Mouse (Mus musculus) activated CD4-positive, CD25-positive, alpha-beta regulatory T cell, adult 4 months (primary cell): ENCODE data around the gene Rev1. TPM values are rescaled to one million over a fixed set of nuclear protein-coding genes. Genes with fewer than 3 reads are reported as not detected.
"Not testable (repeated sequence)": the region's sequence is repeated elsewhere in the genome, so short reads cannot be mapped to it uniquely, and the experiment has no call there.

ENCODE experiments used
- ATAC-seq: one replicate; pipeline ENCODE4 v1.8.0; 2017
- polyA plus RNA-seq, 2 experiments: library from polyadenylated mRNA; unstranded; fragments of 100-300 nt; shearing (Covaris generic); gene quantifications; one replicate each; pipeline ENCODE4 v1.2.1; 2017

Rev1 gene
- polyA plus RNA-seq, 2 experiments from 2014 or later, result 8.1 to 11.8 TPM

GRCm38 (mm10) chr1:38062156-38062555, 67.4 kb downstream of the Rev1 start:
- not testable (repeated sequence) for ATAC-seq

DNA sequence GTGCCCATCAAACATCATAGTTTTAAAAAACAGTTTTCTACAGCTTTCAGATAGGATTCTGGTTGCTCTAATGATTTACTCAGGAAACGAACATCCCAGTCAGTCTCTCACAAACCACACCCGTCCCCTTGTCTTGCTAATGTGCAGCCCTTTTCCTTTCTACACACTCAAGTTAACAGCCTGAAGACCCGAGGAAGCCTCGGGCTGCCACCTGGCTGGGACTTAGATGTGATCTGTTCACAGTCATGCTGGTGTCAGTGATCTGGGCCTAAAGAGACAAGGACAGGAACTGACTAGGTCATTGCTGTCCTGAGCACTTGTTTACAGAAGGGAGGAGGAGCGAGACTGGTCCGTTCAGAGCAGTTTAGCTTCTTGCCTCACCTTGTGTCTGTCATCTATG, 71.2 kb downstream of the Rev1 start:
- no peak for ATAC-seq

- ATAC-seq, result no peak
Measured at GRCm38 (mm10) chr1:38055176-38055575, 74.4 kb downstream of the Rev1 start.

- no peak for ATAC-seq
Measured at GRCm38 (mm10) chr1:38049562-38049961, 80.0 kb downstream of the Rev1 start.

- ATAC-seq, result no peak
Measured at GRCm38 (mm10) chr1:38048121-38048520, 81.5 kb downstream of the Rev1 start.

- no peak for ATAC-seq
Measured at GRCm38 (mm10) chr1:38038898-38039297, 90.7 kb downstream of the Rev1 start.

GRCm38 (mm10) chr1:38037375-38037774, 92.2 kb downstream of the Rev1 start:
- no peak for ATAC-seq

GRCm38 (mm10) chr1:38035521-38035920, 94.1 kb downstream of the Rev1 start:
- no peak for ATAC-seq

- no peak for ATAC-seq
Measured at GRCm38 (mm10) chr1:38031391-38031790, 98.2 kb downstream of the Rev1 start.

DNA sequence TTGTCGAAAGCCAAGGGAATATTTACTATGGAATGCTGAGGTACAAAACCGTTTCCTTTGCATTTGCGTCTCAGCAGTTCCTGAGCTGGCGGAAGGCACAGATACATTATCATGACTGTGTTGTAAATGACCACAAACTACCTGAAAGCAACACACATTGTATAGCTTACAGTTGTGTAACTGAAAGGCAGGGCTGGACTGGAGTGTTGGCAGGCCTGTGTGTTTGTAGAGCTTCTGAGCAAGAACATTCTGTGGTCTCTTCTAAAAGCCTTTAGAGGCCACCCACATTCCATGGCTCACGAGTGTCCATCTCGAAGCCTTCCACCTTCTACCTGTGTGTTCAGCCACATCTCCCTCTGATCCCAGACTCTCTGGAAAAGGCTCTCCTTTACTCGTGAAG, 102.3 kb downstream of the Rev1 start:
- ATAC-seq, result no peak

GRCm38 (mm10) chr1:38014551-38015203, 114.9 kb downstream of the Rev1 start:
- ATAC-seq, result no peak

GRCm38 (mm10) chr1:38012509-38012908, 117.1 kb downstream of the Rev1 start:
- ATAC-seq, result no peak

DNA sequence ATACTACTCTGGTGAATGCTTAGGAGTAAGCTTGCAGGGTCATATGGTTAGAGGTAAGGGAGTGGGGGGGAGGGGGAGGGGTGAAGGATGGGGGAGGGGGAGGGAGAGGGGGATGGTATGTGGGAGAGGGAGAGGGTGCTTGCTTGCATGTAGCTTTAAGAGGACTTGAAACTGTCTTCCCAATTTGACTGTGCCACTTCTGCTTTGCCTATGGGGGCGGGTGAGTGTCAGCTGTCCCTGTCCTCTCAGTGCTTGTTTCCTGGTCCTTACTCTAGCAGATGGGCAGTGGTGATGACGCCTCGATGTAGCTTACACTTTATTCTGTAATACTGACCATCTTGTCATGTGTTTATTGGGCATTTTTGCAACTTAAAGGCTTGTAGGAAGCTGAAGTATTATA, 117.5 kb downstream of the Rev1 start:
- ATAC-seq, result no peak

DNA sequence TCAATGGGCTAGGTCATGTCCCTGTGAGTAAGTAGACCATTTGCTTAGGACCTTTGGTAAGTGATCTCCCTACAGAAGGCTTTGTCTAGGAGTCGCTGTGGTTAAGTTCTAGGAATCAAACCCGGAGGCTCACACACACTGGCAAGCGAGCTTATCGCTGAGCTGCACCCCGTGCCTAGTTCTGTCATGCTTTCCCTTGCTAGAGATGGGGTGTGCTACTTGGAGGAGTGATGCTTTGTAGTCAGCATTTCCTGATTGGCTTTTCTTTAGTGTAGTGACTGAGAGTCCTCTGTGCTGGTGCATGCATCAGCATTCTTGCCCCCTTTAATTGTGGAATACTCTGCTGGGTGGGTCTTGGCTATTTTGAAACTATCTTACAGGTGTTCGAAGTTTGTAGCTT, 118.0 kb downstream of the Rev1 start:
- no peak for ATAC-seq

DNA sequence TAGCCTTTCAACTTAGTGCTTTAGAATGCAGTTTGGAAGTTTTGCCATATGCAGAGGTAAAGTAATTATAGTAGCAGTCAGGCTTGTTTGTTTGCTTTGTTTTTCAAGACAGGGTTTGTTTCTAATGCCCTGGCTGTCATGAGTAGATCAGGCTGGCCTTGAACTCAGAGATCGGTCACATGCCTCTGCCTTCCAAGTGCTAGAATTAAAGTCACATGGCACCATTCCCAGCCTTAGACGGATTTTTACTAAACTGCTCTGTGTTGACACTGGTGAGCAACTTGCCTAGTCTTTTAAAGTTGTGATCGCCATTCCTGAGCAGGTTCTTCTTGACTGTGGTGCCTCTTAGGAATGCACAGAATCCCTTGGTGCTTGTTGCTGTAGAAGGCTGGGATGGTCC, 122.9 kb downstream of the Rev1 start:
- ATAC-seq, result no peak

DNA sequence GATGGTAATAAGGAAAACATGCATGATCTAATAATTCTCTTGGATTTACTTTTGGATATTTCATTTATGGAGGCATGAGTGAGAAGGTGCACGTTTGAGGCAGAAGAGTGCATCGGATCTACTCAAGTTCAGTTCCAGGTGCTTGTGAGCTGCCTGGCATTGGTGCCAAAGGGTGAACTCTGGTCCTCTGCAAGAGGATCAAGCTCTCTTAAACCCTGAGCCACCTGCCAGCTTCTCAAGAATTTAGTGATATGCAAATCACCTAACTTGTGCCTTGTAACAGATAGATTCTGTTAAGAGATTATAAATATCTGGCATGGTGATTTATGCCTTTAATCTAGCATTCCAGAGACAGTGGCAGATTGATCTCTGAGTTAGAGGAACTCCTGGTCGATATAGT, 126.6 kb downstream of the Rev1 start:
- no peak for ATAC-seq

Other genes with a start within 250 kb of the Rev1 start
- gene Mitd1, start 239.4 kb downstream of the Rev1 start, polyA plus RNA-seq, result 10 to 100 TPM; 95.3 to 98.6 TPM
- 100 to 1,000 TPM; 236 to 269 TPM for gene Mrpl30, start 239.3 kb downstream of the Rev1 start, polyA plus RNA-seq
- not detected for gene Lyg2, start 213.3 kb downstream of the Rev1 start, polyA plus RNA-seq
- not detected for gene Lyg1, start 172.0 kb downstream of the Rev1 start, polyA plus RNA-seq
- 100 to 1,000 TPM; 136 to 159 TPM for gene Txndc9, start 131.9 kb downstream of the Rev1 start, polyA plus RNA-seq
- 10 to 100 TPM; 30.0 to 31.4 TPM for gene Eif5b, start 131.8 kb downstream of the Rev1 start, polyA plus RNA-seq